Mouse (Mus musculus): ENCODE data around the gene Tars2. TPM values are rescaled to one million over a fixed set of nuclear protein-coding genes. Genes with fewer than 3 reads are reported as not detected.

The Tars2 gene
- total and polyA plus RNA-seq, 3 experiments = 31.3 to 45.3 (median 42.1) TPM

DNA sequence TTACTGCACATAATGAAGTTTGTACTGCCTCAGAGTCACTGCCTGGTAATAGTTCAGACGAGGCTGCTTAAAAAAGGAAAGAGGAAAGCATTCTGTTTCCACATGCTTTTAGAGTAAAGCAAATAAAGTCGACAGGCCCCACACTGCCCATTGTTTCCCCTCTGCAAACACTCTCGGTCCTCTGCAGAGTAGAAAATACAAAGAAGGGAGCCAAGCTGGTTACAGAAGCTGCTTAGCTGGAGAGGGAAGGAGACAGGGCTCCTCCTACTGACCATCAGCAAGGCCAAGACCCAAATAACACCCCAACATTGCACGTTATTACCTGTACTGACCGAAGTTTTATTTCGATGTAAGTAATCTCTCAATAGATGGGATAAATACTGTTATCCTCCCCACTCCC lies 3.0 kb upstream of the Tars2 start:
- intact Hi-C loops (cut with DNase I) = no loop called here
- Histone ChIP-seq H3K4me1 (ENCODE audit: control insufficient read depth, insufficient read depth, low read length) (no peaks in the 10 kb centered on the region), H3K27ac (no peak overlapping the region), H3K36me3 (ENCODE audit: control insufficient read depth, insufficient read depth, low read length) (no peaks in the 10 kb centered on the region), H3K27me3 (ENCODE audit: control insufficient read depth, insufficient read depth, low read length) (no peaks in the 10 kb centered on the region), H3K9ac (ENCODE audit: low read depth, low read length) (no peak overlapping the region), H3K79me2 (replicated peaks; ENCODE audit: control insufficient read depth, insufficient read depth, low read length) (no peaks in the 10 kb centered on the region), H3K4me3 (no peak overlapping the region)
- DNase-seq = no peak
- 50% methylated on average over 6 of the region's 6 CpGs for WGBS
- no peak; the same call in 1 of the 2 replicates for TF ChIP-seq CTCF (IDR thresholded peaks at IDR 0.05)
- TF ChIP-seq EP300 (IDR thresholded peaks at IDR 0.05; ENCODE audit: insufficient read depth, low read depth, low read length) = no peak
- TF ChIP-seq POLR2A (IDR thresholded peaks at IDR 0.05; ENCODE audit: insufficient read depth, low read depth, low read length) = no peak

GRCm38 (mm10) chr3:95761771-95762170 lies 1.8 kb upstream of the Tars2 start:
- Histone ChIP-seq H3K4me3 (no peak overlapping the region), H3K36me3 (ENCODE audit: control insufficient read depth, insufficient read depth, low read length) (no peaks in the 10 kb centered on the region), H3K27me3 (ENCODE audit: control insufficient read depth, insufficient read depth, low read length) (no peaks in the 10 kb centered on the region), H3K9ac (ENCODE audit: low read depth, low read length) (no peak overlapping the region), H3K4me1 (ENCODE audit: control insufficient read depth, insufficient read depth, low read length) (no peaks in the 10 kb centered on the region), H3K79me2 (replicated peaks; ENCODE audit: control insufficient read depth, insufficient read depth, low read length) (no peaks in the 10 kb centered on the region), H3K27ac (no peak overlapping the region)
- 66% methylated on average over 4 of the region's 4 CpGs for WGBS
- TF ChIP-seq POLR2A (IDR thresholded peaks at IDR 0.05; ENCODE audit: insufficient read depth, low read depth, low read length) = no peak
- no peak for TF ChIP-seq EP300 (IDR thresholded peaks at IDR 0.05; ENCODE audit: insufficient read depth, low read depth, low read length)
- TF ChIP-seq CTCF (IDR thresholded peaks at IDR 0.05) = no peak
- intact Hi-C loops (cut with DNase I) = no loop called here
- DNase-seq = no peak

DNA sequence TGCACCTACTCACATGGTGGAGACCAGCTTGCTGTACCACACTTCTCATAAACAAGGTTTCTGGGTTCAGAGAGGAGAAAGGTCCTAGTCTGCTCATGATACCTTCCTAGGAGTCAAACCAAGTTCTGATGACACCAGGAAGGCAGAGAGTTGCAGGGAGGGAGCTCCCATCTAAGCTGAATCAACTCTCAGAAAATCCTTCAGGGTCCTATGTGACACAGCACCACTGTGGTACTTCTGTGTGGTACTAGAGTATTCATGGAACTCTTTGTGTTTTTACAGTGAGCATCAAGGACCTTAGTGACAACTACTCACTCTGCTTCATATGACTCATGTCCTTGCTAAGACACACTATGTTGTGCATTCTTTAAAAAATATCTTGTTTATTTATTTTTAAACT lies 650 bp upstream of the Tars2 start:
- Histone ChIP-seq H3K27me3 (ENCODE audit: control insufficient read depth, insufficient read depth, low read length) (no peaks in the 10 kb centered on the region), H3K36me3 (ENCODE audit: control insufficient read depth, insufficient read depth, low read length) (no peaks in the 10 kb centered on the region), H3K27ac (no peak overlapping the region), H3K79me2 (replicated peaks; ENCODE audit: control insufficient read depth, insufficient read depth, low read length) (no peaks in the 10 kb centered on the region), H3K4me1 (ENCODE audit: control insufficient read depth, insufficient read depth, low read length) (no peaks in the 10 kb centered on the region), H3K4me3 (no peak overlapping the region), H3K9ac (ENCODE audit: low read depth, low read length) (no peak overlapping the region)
- TF ChIP-seq POLR2A (IDR thresholded peaks at IDR 0.05; ENCODE audit: insufficient read depth, low read depth, low read length) (no peak), CTCF (IDR thresholded peaks at IDR 0.05) (no peak), EP300 (IDR thresholded peaks at IDR 0.05; ENCODE audit: insufficient read depth, low read depth, low read length) (no peak)
- DNase-seq = no peak
- intact Hi-C loops (cut with DNase I) = no loop called here

DNA sequence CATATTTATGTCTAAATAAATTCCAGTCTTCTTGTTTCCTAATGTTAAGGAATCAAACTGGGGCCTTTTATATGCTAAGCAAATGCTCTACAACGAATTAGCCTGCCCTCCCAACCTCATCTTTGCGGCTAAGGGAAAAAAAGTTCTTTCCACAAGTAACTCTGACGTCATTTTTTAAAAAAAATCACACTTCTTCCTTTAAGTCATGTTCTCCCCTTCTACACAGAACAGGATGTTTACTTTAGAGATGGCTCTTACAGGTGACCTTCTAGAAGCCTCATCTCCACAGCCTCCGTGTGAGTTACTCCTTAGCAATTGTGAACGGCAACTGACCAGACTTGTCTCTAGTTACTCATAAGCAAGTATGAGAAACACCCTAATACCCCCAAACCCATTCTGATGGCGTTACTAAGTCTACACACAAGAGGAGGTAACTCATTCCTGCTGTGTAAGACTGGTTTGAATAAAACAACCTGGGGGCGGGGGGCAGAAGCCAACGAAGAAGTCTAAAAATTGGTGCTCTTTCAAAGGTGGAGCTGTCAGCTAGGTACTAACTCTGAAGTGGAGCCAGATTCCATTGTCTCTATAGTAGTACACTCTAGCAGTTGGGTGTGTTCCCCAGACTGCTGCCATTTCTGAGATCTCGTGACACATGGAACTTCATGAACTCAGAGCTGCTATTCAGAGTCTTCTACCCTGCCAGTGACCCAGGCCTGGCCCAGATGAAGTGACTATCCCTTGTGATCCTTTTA lies 1.4 kb downstream of the Tars2 start:
- TF ChIP-seq EP300 (IDR thresholded peaks at IDR 0.05; ENCODE audit: insufficient read depth, low read depth, low read length) (no peak), POLR2A (IDR thresholded peaks at IDR 0.05; ENCODE audit: insufficient read depth, low read depth, low read length) (no peak), CTCF (IDR thresholded peaks at IDR 0.05) (no peak)
- intact Hi-C loops (cut with DNase I) = no loop called here
- H3K4me1 ChIP-seq (ENCODE audit: control insufficient read depth, insufficient read depth, low read length) = no peaks in the 10 kb centered on the region
- no peaks in the 10 kb centered on the region for H3K27me3 ChIP-seq (ENCODE audit: control insufficient read depth, insufficient read depth, low read length)
- no peak overlapping the region for H3K9ac ChIP-seq (ENCODE audit: low read depth, low read length)
- H3K27ac ChIP-seq = no peak overlapping the region
- 37% methylated on average over 9 of the region's 9 CpGs for WGBS
- H3K36me3 ChIP-seq (ENCODE audit: control insufficient read depth, insufficient read depth, low read length) = no peaks in the 10 kb centered on the region
- no peak for DNase-seq
- no peaks in the 10 kb centered on the region for H3K79me2 ChIP-seq (replicated peaks; ENCODE audit: control insufficient read depth, insufficient read depth, low read length)
- H3K4me3 ChIP-seq = no peak overlapping the region

GRCm38 (mm10) chr3:95756808-95757207 lies 3.2 kb downstream of the Tars2 start:
- H3K27ac ChIP-seq = no peak overlapping the region
- no peaks in the 10 kb centered on the region for H3K36me3 ChIP-seq (ENCODE audit: control insufficient read depth, insufficient read depth, low read length)
- H3K9ac ChIP-seq (ENCODE audit: low read depth, low read length) = no peak overlapping the region
- H3K79me2 ChIP-seq (replicated peaks; ENCODE audit: control insufficient read depth, insufficient read depth, low read length) = no peaks in the 10 kb centered on the region
- no peaks in the 10 kb centered on the region for H3K4me1 ChIP-seq (ENCODE audit: control insufficient read depth, insufficient read depth, low read length)
- DNase-seq = no peak
- intact Hi-C loops (cut with DNase I) = no loop called here
- 75% methylated on average over 2 of the region's 2 CpGs for WGBS
- no peaks in the 10 kb centered on the region for H3K27me3 ChIP-seq (ENCODE audit: control insufficient read depth, insufficient read depth, low read length)
- TF ChIP-seq EP300 (IDR thresholded peaks at IDR 0.05; ENCODE audit: insufficient read depth, low read depth, low read length) (no peak), CTCF (IDR thresholded peaks at IDR 0.05) (no peak), POLR2A (IDR thresholded peaks at IDR 0.05; ENCODE audit: insufficient read depth, low read depth, low read length) (no peak)
- H3K4me3 ChIP-seq = no peak overlapping the region

DNA sequence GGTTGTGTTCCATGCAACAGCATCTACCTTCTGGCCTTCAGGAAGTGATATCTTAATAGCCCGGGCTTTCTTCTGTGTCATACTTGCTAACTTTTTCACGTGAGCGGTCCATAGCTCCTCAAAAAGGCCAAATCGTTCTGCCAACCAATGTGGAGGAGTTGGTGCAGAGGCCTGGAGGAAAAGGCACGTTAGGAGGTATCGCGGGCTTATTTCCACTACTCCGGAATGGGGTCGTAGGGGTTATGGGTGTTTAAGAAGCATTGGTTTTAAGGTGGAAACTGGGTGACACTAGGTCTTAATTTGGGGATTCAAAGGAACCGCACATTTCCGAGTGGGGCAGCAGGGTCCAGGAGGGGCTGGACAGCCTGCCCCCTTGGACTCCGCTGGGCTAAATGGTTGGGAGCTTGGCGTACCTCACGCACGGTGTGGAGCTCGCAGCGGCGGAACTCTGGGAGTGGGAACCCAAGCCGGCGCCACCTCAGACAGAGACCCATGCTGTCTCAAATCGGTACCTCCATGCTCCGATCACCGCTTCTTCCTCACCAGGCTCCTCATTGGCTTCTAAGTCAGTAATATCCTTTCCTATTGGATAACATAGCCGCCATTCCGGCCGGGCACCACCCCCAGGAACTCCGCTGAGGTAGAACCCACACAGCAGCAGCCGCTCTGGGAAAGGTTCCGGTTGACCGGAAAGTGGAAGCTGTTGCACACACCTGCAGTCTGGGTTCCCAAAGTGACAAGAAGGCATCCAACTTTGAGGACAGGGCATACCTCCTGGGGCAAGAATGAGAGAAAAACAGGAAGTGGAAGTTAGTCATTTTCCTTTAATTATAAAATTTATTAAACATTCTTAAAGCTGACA lies 5.4 kb downstream of the Tars2 start:
- Histone ChIP-seq H3K79me2 (replicated peaks; ENCODE audit: control insufficient read depth, insufficient read depth, low read length) (no peaks in the 10 kb centered on the region), H3K4me1 (ENCODE audit: control insufficient read depth, insufficient read depth, low read length) (no peaks in the 10 kb centered on the region), H3K27me3 (ENCODE audit: control insufficient read depth, insufficient read depth, low read length) (no peaks in the 10 kb centered on the region), H3K27ac (peak overlapping the region; percentile 68), H3K36me3 (ENCODE audit: control insufficient read depth, insufficient read depth, low read length) (no peaks in the 10 kb centered on the region), H3K4me3 (peak overlapping the region; percentile 82), H3K9ac (ENCODE audit: low read depth, low read length) (peak overlapping the region; percentile 65)
- under 1% methylated on average over 30 of the region's 30 CpGs for WGBS
- intact Hi-C loops (cut with DNase I) = loop anchor here (5.0 kb wide), 1 partner anchor 122 kb away; no protein-coding TSS in a partner anchor
- TF ChIP-seq EP300 (IDR thresholded peaks at IDR 0.05; ENCODE audit: insufficient read depth, low read depth, low read length) = peak; percentile 45; the same call in 1 of the 2 replicates
- peak; percentile 65 for TF ChIP-seq POLR2A (IDR thresholded peaks at IDR 0.05; ENCODE audit: insufficient read depth, low read depth, low read length)
- TF ChIP-seq CTCF (IDR thresholded peaks at IDR 0.05) = no peak
- DNase-seq = peak; percentile 92 to 94
